Mouse (Mus musculus) adrenal gland, postnatal 14 days (tissue): ENCODE measurements around the gene Vmn2r69. TPM values are rescaled to one million over a fixed set of nuclear protein-coding genes. Genes with fewer than 3 reads are reported as not detected.

ENCODE experiments used
- DNase-seq: peaks from one replicate; pipeline ENCODE4 v3.0.0; 2021; ENCODE audit warnings: mixed read lengths
- long read RNA-seq, 2 experiments: library from polyadenylated mRNA; stranded (forward); transcript quantifications; one replicate each; pipeline ENCODE4 v2.0.0; 2021
- total RNA-seq: library from RNA; stranded (reverse); gene quantifications from 2 replicates; pipeline ENCODE4 v1.2.3, GENCODE M21; 2021

Gene Vmn2r69
- not detected in 2 replicates for total RNA-seq
- long read RNA-seq, experiment 1: 0 reads
- long read RNA-seq, experiment 2: 0 reads

- DNase-seq: no peak
These were observed at the start of gene Vmn2r69 for GRCm38 (mm10) chr7:85415820-85416219. Gene Vmn2r69 (minus strand): TSS chr7:85415920.

Other genes starting within 250 kb of the Vmn2r69 start
- gene Vmn2r68, start 178.1 kb downstream of the Vmn2r69 start, total RNA-seq: not detected in 2 replicates
- not detected in 2 replicates for gene Vmn2r71, start 147.2 kb upstream of the Vmn2r69 start, total RNA-seq
- not detected in 2 replicates for gene Vmn2r70, start 153.3 kb upstream of the Vmn2r69 start, total RNA-seq